Mouse (Mus musculus): ENCODE results near the gene Gm3159.
"Not testable (repeated sequence)": the region's sequence is repeated elsewhere in the genome, so short reads cannot be mapped to it uniquely, and the experiment has no call there.

The Gm3159 gene

GRCm38 (mm10) chr14:4397226-4397625 is at the start of gene Gm3159:
Gene Gm3159, plus strand, starts transcription at chr14:4397526.
- DNase-seq (ENCODE audit: low spot score in 2 of 2) = not testable (repeated sequence)

GRCm38 (mm10) chr14:4368991-4369390 is 28.3 kb upstream of the Gm3159 start:
- not testable (repeated sequence) for DNase-seq (ENCODE audit: low spot score in 2 of 2)

- DNase-seq (ENCODE audit: low spot score in 2 of 2) = not testable (repeated sequence)
These were observed 27.6 kb upstream of the Gm3159 start for GRCm38 (mm10) chr14:4369691-4370090.

GRCm38 (mm10) chr14:4377871-4378270 is 19.5 kb upstream of the Gm3159 start:
- not testable (repeated sequence) for DNase-seq (ENCODE audit: low spot score in 2 of 2)

- not testable (repeated sequence) for DNase-seq (ENCODE audit: low spot score in 2 of 2)
These were observed 11.7 kb upstream of the Gm3159 start for GRCm38 (mm10) chr14:4385606-4386005.

GRCm38 (mm10) chr14:4392841-4393530 is 4.3 kb upstream of the Gm3159 start:
- DNase-seq (ENCODE audit: low spot score in 2 of 2) = not testable (repeated sequence)

- not testable (repeated sequence) for DNase-seq (ENCODE audit: low spot score in 2 of 2)
These were observed 1.3 kb downstream of the Gm3159 start for GRCm38 (mm10) chr14:4398624-4399023.

- not testable (repeated sequence) for DNase-seq (ENCODE audit: low spot score in 2 of 2)
These were observed 2.9 kb downstream of the Gm3159 start for GRCm38 (mm10) chr14:4400115-4400789.

GRCm38 (mm10) chr14:4401245-4401644 is 3.9 kb downstream of the Gm3159 start:
- DNase-seq (ENCODE audit: low spot score in 2 of 2) = not testable (repeated sequence)

- DNase-seq (ENCODE audit: low spot score in 2 of 2) = not testable (repeated sequence)
These were observed 6.5 kb downstream of the Gm3159 start for GRCm38 (mm10) chr14:4403840-4404239.

GRCm38 (mm10) chr14:4409939-4410338 is 12.6 kb downstream of the Gm3159 start:
- DNase-seq (ENCODE audit: low spot score in 2 of 2) = not testable (repeated sequence)

GRCm38 (mm10) chr14:4414965-4415835 is 17.9 kb downstream of the Gm3159 start, which contains the start of gene Gm3164:
Gene Gm3164, plus strand, starts transcription at chr14:4415448.
- not testable (repeated sequence) for DNase-seq (ENCODE audit: low spot score in 2 of 2)

GRCm38 (mm10) chr14:4430692-4431091 is 33.4 kb downstream of the Gm3159 start, which contains the start of gene Gm3173:
Gene Gm3173, plus strand, starts transcription at chr14:4430992.
- DNase-seq (ENCODE audit: low spot score in 2 of 2) = not testable (repeated sequence)

All from left cerebral cortex, adult 9 months (tissue).